Mouse (Mus musculus) intestine, postnatal 0 days (tissue): ENCODE measurements at regions not wholly inside any gene's neighbourhood (a gene's known extent, or its start where the extent isn't known, plus 50 kb on each side); places are given as distances from the start of the nearest gene placed in this dataset.
A peak's percentile ranks its signal among the peaks of the same experiment; 100 is the strongest.

Experiments used
- ATAC-seq: fragments of 200-750 bp; cut with Nextera tagmentation; 2 replicates; pipeline ENCODE4 v1.8.0; 2017; ENCODE audit warnings: mild to moderate bottlenecking, moderate TSS enrichment, moderate library complexity
- H3K27ac ChIP-seq: fragments of 300-500 bp; sonication (generic); 2 replicates; pipeline ENCODE4 v1.5.1; 2014; ENCODE audit warnings: mild to moderate bottlenecking, low read depth, low read length, moderate library complexity
- H3K27me3 ChIP-seq: fragments of 300-500 bp; sonication (generic); replicated peaks from 2 replicates; pipeline ENCODE4 v1.6.1; 2014; ENCODE audit warnings: low read length, mixed read lengths; ENCODE audit not compliant: control insufficient read depth, insufficient read depth
- H3K36me3 ChIP-seq: fragments of 300-500 bp; sonication (generic); 2 replicates; pipeline ENCODE4 v1.6.1; 2014; ENCODE audit warnings: mild to moderate bottlenecking, moderate library complexity; ENCODE audit not compliant: control insufficient read depth, insufficient read depth
- H3K4me1 ChIP-seq: fragments of 300-500 bp; sonication (generic); replicated peaks from 2 replicates; pipeline ENCODE4 v1.6.1; 2014; ENCODE audit warnings: antibody characterized with exemption, low read length, mixed read lengths; ENCODE audit not compliant: control insufficient read depth, insufficient read depth
- H3K4me2 ChIP-seq: fragments of 300-500 bp; sonication (generic); replicated peaks from 2 replicates; pipeline ENCODE4 v1.6.1; 2014; ENCODE audit warnings: low read depth, mild to moderate bottlenecking, moderate library complexity
- H3K4me3 ChIP-seq: fragments of 300-500 bp; sonication (generic); 2 replicates; pipeline ENCODE4 v1.5.1; 2014; ENCODE audit warnings: low read depth, low read length
- H3K9ac ChIP-seq: fragments of 300-500 bp; sonication (generic); 2 replicates; pipeline ENCODE4 v1.6.1; 2014; ENCODE audit warnings: mild to moderate bottlenecking, low read depth, low read length
- H3K9me3 ChIP-seq: fragments of 300-500 bp; sonication (generic); 2 replicates; pipeline ENCODE4 v1.6.1; 2016; ENCODE audit warnings: mixed run types; ENCODE audit not compliant: control insufficient read depth
- CTCF ChIP-seq: sonication (generic); IDR thresholded peaks from 2 replicates; pipeline ENCODE4 v1.5.1; 2016; ENCODE audit warnings: low read depth, mild to moderate bottlenecking, control low read depth, antibody characterized with exemption, moderate library complexity
- WGBS: fragments of 180-500 bp; shearing (Covaris S2); extraction: QIAGEN DNeasy Blood & Tissue Kit; methylation state at CpG from one replicate; pipeline ENCODE4 v1.1.7; 2014; 5-methylcytosine and 5-hydroxymethylcytosine counted together

GRCm38 (mm10) chr15:63658031-63658521, 186.9 kb downstream of the Gsdmc2 start:
- H3K4me2 ChIP-seq, result no peak overlapping the region
- H3K27me3 ChIP-seq, result no peaks in the 10 kb centered on the region
- WGBS, result 82% methylated on average over 9 of the region's 9 CpGs
- H3K4me3 ChIP-seq, result no peak overlapping the region
- H3K4me1 ChIP-seq, result no peaks in the 10 kb centered on the region
- ATAC-seq, result no peak
- H3K36me3 ChIP-seq, result no peaks in the 10 kb centered on the region
- H3K9ac ChIP-seq, result no peak overlapping the region
- no peak overlapping the region for H3K27ac ChIP-seq
- H3K9me3 ChIP-seq, result no peaks in the 10 kb centered on the region
- no peak for TF ChIP-seq CTCF

- no peak overlapping the region for H3K9ac ChIP-seq
- 41% methylated on average over 11 of the region's 11 CpGs for WGBS
- H3K4me3 ChIP-seq, result no peak overlapping the region
- H3K27ac ChIP-seq, result no peak overlapping the region
- no peaks in the 10 kb centered on the region for H3K4me1 ChIP-seq
- H3K27me3 ChIP-seq, result no peaks in the 10 kb centered on the region
- no peaks in the 10 kb centered on the region for H3K36me3 ChIP-seq
- no peaks in the 10 kb centered on the region for H3K9me3 ChIP-seq
- peak; percentile 93 for TF ChIP-seq CTCF
- no peak; the same call in 1 of the 2 replicates for ATAC-seq
- no peak overlapping the region for H3K4me2 ChIP-seq
Observed at GRCm38 (mm10) chr15:63652216-63652961, 192.6 kb downstream of the Gsdmc2 start.

GRCm38 (mm10) chr15:63651120-63651519, 193.9 kb downstream of the Gsdmc2 start:
- no peak for ATAC-seq
- no peaks in the 10 kb centered on the region for H3K9me3 ChIP-seq
- WGBS, result 89% methylated on average over 7 of the region's 7 CpGs
- no peak for TF ChIP-seq CTCF
- no peaks in the 10 kb centered on the region for H3K4me1 ChIP-seq
- H3K27me3 ChIP-seq, result no peaks in the 10 kb centered on the region
- no peak overlapping the region for H3K4me2 ChIP-seq
- no peak overlapping the region for H3K27ac ChIP-seq
- H3K4me3 ChIP-seq, result no peak overlapping the region
- H3K9ac ChIP-seq, result no peak overlapping the region
- H3K36me3 ChIP-seq, result no peaks in the 10 kb centered on the region

GRCm38 (mm10) chr15:63648142-63648989, 196.6 kb downstream of the Gsdmc2 start:
- no peaks in the 10 kb centered on the region for H3K9me3 ChIP-seq
- H3K4me2 ChIP-seq, result no peak overlapping the region
- no peak overlapping the region for H3K27ac ChIP-seq
- no peak for TF ChIP-seq CTCF
- ATAC-seq, result no peak
- H3K4me3 ChIP-seq, result no peak overlapping the region
- H3K27me3 ChIP-seq, result no peaks in the 10 kb centered on the region
- 72% methylated on average over 12 of the region's 12 CpGs for WGBS
- H3K4me1 ChIP-seq, result no peaks in the 10 kb centered on the region
- H3K36me3 ChIP-seq, result no peaks in the 10 kb centered on the region
- H3K9ac ChIP-seq, result no peak overlapping the region

GRCm38 (mm10) chr15:63624814-63625213, 220.2 kb downstream of the Gsdmc2 start:
- no peak overlapping the region for H3K9ac ChIP-seq
- no peaks in the 10 kb centered on the region for H3K9me3 ChIP-seq
- no peaks in the 10 kb centered on the region for H3K27me3 ChIP-seq
- H3K4me3 ChIP-seq, result no peak overlapping the region
- ATAC-seq, result no peak
- no peak for TF ChIP-seq CTCF
- H3K4me1 ChIP-seq, result no peaks in the 10 kb centered on the region
- no peak overlapping the region for H3K4me2 ChIP-seq
- H3K27ac ChIP-seq, result no peak overlapping the region
- H3K36me3 ChIP-seq, result no peaks in the 10 kb centered on the region

GRCm38 (mm10) chr15:63624249-63624648, 220.7 kb downstream of the Gsdmc2 start:
- H3K4me2 ChIP-seq, result no peak overlapping the region
- no peaks in the 10 kb centered on the region for H3K27me3 ChIP-seq
- WGBS, result 73% methylated on average over 2 of the region's 2 CpGs
- H3K4me3 ChIP-seq, result no peak overlapping the region
- no peak for ATAC-seq
- H3K9ac ChIP-seq, result no peak overlapping the region
- no peaks in the 10 kb centered on the region for H3K36me3 ChIP-seq
- H3K9me3 ChIP-seq, result no peaks in the 10 kb centered on the region
- H3K27ac ChIP-seq, result no peak overlapping the region
- no peak for TF ChIP-seq CTCF
- no peaks in the 10 kb centered on the region for H3K4me1 ChIP-seq
